Mouse (Mus musculus): ENCODE measurements around the gene Bcas1. TPM values are rescaled to one million over a fixed set of nuclear protein-coding genes. Genes with fewer than 3 reads are reported as not detected.
A peak's percentile ranks its signal among the peaks of the same experiment; 100 is the strongest.

Bcas1 gene
- polyA plus RNA-seq, 1 experiment = 0.02 TPM

DNA sequence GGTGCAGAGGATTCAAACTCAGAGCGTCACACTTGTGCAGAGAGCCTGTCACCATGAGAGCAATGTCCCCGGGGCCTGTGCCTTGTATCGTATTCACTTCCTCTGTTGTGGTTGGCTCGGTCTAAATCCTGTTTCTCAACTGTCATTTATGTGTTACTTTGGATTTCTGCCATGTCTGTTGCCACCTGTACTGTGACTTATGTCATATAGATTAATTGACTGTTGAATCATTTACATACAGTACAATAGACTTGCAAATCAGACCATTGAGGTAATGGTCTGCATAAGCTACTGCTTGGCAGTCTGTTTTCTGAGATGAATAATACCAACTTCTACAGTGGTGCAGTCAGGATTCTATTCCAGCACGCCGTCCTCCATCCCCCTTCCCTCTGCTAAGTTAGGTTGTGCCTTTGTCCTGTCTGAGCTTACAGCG is 120.0 kb downstream of the Bcas1 start:
- peak overlapping the region; percentile 64 for H3K4me2 ChIP-seq (ENCODE audit: low read depth)
- no peak overlapping the region for H3ac ChIP-seq (ENCODE audit: control insufficient read depth, insufficient read length)
- no peaks in the 10 kb centered on the region for H3K79me2 ChIP-seq (ENCODE audit: control insufficient read depth, insufficient read depth)
- TF ChIP-seq USF1 (IDR thresholded peaks at IDR 0.05; ENCODE audit: low read depth) (no peak), E2F4 (IDR thresholded peaks at IDR 0.05; ENCODE audit: insufficient read depth) (no peak), POLR2A (IDR thresholded peaks at IDR 0.05; ENCODE audit: insufficient read length, low read depth) (no peak), REST (IDR thresholded peaks at IDR 0.05; ENCODE audit: insufficient read depth, insufficient read length) (no peak), MAX (IDR thresholded peaks at IDR 0.05; ENCODE audit: low read depth) (no peak), POLR2AphosphoS2 (IDR thresholded peaks at IDR 0.05; ENCODE audit: insufficient read length, low read depth) (no peak)
- no peak overlapping the region for H3K4me3 ChIP-seq
- H3K27me3 ChIP-seq (ENCODE audit: control insufficient read depth, insufficient read depth, insufficient read length) = no peaks in the 10 kb centered on the region
- no peaks in the 10 kb centered on the region for H3K36me3 ChIP-seq (ENCODE audit: control insufficient read depth, insufficient read depth)

DNA sequence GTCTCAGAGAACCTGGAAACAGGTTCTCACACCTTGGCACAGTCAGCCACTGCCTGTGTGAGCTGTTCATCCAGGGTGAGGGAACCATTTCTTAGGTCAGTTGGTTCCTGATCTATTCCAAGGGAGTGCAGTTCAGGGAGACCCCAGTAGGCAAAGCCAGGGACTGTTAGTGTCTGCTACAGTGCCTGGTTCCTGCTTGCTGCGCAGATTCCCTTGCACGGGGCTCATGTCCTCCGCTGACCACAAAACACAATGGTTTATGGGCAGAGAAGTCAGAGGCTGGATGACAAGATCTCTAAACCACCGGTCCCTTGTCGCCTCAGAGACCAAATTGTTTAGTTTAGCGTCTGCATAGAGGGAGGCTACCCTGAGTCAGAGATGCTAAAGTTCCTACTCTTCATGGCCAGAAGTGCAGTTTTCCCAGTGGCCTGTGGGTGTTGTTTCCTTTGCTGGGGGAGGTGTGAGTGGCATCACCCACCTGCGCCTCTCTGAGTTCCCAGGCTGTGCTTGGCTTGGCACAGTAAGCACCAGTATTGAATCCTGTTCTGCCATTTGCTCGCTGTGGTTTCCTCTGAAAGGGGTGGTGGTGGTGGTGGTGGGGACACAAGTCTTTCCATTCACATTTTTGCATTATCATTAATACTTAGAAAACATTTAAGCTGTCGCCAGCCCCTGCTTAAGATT is 120.9 kb downstream of the Bcas1 start:
- Histone ChIP-seq H3K27me3 (ENCODE audit: control insufficient read depth, insufficient read depth, insufficient read length) (no peaks in the 10 kb centered on the region), H3K4me3 (no peak overlapping the region), H3ac (ENCODE audit: control insufficient read depth, insufficient read length) (no peak overlapping the region), H3K36me3 (ENCODE audit: control insufficient read depth, insufficient read depth) (no peaks in the 10 kb centered on the region), H3K4me2 (ENCODE audit: low read depth) (no peak overlapping the region), H3K79me2 (ENCODE audit: control insufficient read depth, insufficient read depth) (no peaks in the 10 kb centered on the region)
- TF ChIP-seq POLR2A (IDR thresholded peaks at IDR 0.05; ENCODE audit: insufficient read length, low read depth) = no peak
- TF ChIP-seq MYOD1 (IDR thresholded peaks at IDR 0.05; ENCODE audit: control insufficient read depth in 1 of 3, insufficient read length in 2 of 3, low read depth in 2 of 3) = peak in 1 of 3 experiments; percentile 5
- TF ChIP-seq MYOG (IDR thresholded peaks at IDR 0.05; ENCODE audit: control insufficient read depth in 1 of 3, insufficient read depth in 1 of 3, insufficient read length in 2 of 3, low read depth in 2 of 3) = no peak
- no peak for TF ChIP-seq REST (IDR thresholded peaks at IDR 0.05; ENCODE audit: insufficient read depth, insufficient read length)
- no peak for TF ChIP-seq SRF (IDR thresholded peaks at IDR 0.05; ENCODE audit: control insufficient read depth, insufficient read length, low read depth)
- no peak for TF ChIP-seq TCF12 (IDR thresholded peaks at IDR 0.05; ENCODE audit: insufficient read depth, poor library complexity, severe bottlenecking)

DNA sequence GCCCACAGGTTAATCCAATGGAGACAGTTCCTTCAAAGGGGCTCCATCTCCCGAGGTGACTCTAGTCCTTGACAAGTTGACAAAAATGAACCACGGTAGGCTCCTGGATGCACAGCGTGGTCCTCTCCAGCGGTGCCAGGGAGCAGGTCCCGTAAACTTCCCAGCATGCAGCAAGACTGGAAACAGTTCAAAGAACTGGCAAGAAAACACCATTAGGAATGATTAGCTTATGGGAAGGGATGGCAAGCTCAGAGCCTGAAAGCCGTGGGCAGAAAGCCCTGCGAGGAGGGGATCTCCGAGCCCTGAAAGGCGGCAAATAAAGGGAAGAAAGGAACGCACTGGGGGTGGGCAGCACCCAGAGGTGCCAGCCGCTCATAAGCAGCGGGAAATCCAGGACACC is 122.9 kb downstream of the Bcas1 start:
- Histone ChIP-seq H3K79me2 (ENCODE audit: control insufficient read depth, insufficient read depth) (no peaks in the 10 kb centered on the region), H3K4me2 (ENCODE audit: low read depth) (no peak overlapping the region), H3ac (ENCODE audit: control insufficient read depth, insufficient read length) (no peak overlapping the region), H3K27me3 (ENCODE audit: control insufficient read depth, insufficient read depth, insufficient read length) (no peaks in the 10 kb centered on the region), H3K36me3 (ENCODE audit: control insufficient read depth, insufficient read depth) (no peaks in the 10 kb centered on the region), H3K4me3 (no peak overlapping the region)
- TF ChIP-seq MYOD1 (IDR thresholded peaks at IDR 0.05; ENCODE audit: control insufficient read depth in 1 of 3, insufficient read length in 2 of 3, low read depth in 2 of 3) (no peak), POLR2AphosphoS2 (IDR thresholded peaks at IDR 0.05; ENCODE audit: insufficient read length, low read depth) (no peak), POLR2A (IDR thresholded peaks at IDR 0.05; ENCODE audit: insufficient read length, low read depth) (no peak)

DNA sequence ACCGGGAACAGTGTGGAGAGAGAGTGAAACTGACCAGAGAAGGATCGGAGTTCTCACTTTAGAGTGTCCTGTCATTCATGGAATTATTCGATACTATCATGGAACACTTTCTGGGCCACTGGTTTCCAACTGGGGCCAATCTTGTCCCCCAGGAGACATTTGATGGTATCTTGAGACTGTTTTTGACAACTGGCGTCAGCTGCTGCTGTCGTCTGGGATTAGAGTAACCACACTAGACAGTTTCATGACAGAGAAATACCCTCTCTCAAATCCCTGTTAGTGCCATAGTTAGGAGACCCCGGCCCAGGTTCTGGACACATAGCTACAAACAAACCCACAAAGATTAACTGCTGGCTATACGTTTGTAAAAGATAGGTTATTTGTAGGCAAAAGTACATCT is 124.0 kb downstream of the Bcas1 start:
- Histone ChIP-seq H3K79me2 (ENCODE audit: control insufficient read depth, insufficient read depth) (no peaks in the 10 kb centered on the region), H3K36me3 (ENCODE audit: control insufficient read depth, insufficient read depth) (no peaks in the 10 kb centered on the region), H3K27me3 (ENCODE audit: control insufficient read depth, insufficient read depth, insufficient read length) (no peaks in the 10 kb centered on the region), H3K4me2 (ENCODE audit: low read depth) (peak overlapping the region; percentile 8), H3ac (ENCODE audit: control insufficient read depth, insufficient read length) (no peak overlapping the region), H3K4me3 (no peak overlapping the region)
- TF ChIP-seq POLR2AphosphoS2 (IDR thresholded peaks at IDR 0.05; ENCODE audit: insufficient read length, low read depth) (no peak), USF1 (IDR thresholded peaks at IDR 0.05; ENCODE audit: low read depth) (no peak), MYOD1 (IDR thresholded peaks at IDR 0.05; ENCODE audit: control insufficient read depth in 1 of 3, insufficient read length in 2 of 3, low read depth in 2 of 3) (peak; percentile 33 to 73 (median 70))

DNA sequence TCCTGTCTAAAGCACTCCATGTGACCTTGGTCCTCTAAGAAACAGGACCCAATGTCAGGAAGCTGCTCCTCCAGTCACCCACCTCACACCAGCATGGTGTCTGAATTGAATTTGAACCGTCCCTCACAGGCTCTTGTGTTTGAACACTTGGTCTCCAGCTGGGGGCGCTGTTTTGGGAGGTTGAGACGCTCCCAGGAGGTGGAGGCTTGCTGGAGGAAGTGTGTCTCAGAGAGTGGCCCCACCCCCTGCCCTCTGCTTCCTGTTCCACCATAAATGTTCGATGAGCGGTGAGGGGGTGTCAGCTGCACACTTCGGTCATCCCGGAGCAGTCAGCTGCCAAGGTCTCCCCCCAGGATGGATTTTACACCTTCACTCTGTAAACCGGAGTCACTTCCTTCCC is 124.8 kb downstream of the Bcas1 start:
- H3K4me3 ChIP-seq = no peak overlapping the region
- TF ChIP-seq TCF3 (IDR thresholded peaks at IDR 0.05; ENCODE audit: insufficient read length, low read depth) (no peak), MAX (IDR thresholded peaks at IDR 0.05; ENCODE audit: low read depth) (no peak), E2F4 (IDR thresholded peaks at IDR 0.05; ENCODE audit: insufficient read depth) (no peak), CEBPB (IDR thresholded peaks at IDR 0.05; ENCODE audit: insufficient read depth, poor library complexity, severe bottlenecking) (no peak), USF1 (IDR thresholded peaks at IDR 0.05; ENCODE audit: low read depth) (no peak), MYOD1 (IDR thresholded peaks at IDR 0.05; ENCODE audit: control insufficient read depth in 1 of 3, insufficient read length in 2 of 3, low read depth in 2 of 3) (no peak), MYOG (IDR thresholded peaks at IDR 0.05; ENCODE audit: control insufficient read depth in 1 of 3, insufficient read depth in 1 of 3, insufficient read length in 2 of 3, low read depth in 2 of 3) (no peak), TCF12 (IDR thresholded peaks at IDR 0.05; ENCODE audit: insufficient read depth, poor library complexity, severe bottlenecking) (no peak), SRF (IDR thresholded peaks at IDR 0.05; ENCODE audit: control insufficient read depth, insufficient read length, low read depth) (no peak), POLR2A (IDR thresholded peaks at IDR 0.05; ENCODE audit: insufficient read length, low read depth) (no peak), REST (IDR thresholded peaks at IDR 0.05; ENCODE audit: insufficient read depth, insufficient read length) (no peak), POLR2AphosphoS2 (IDR thresholded peaks at IDR 0.05; ENCODE audit: insufficient read length, low read depth) (no peak)
- no peaks in the 10 kb centered on the region for H3K27me3 ChIP-seq (ENCODE audit: control insufficient read depth, insufficient read depth, insufficient read length)
- H3K4me2 ChIP-seq (ENCODE audit: low read depth) = no peak overlapping the region
- no peaks in the 10 kb centered on the region for H3K79me2 ChIP-seq (ENCODE audit: control insufficient read depth, insufficient read depth)
- H3K36me3 ChIP-seq (ENCODE audit: control insufficient read depth, insufficient read depth) = no peaks in the 10 kb centered on the region
- H3ac ChIP-seq (ENCODE audit: control insufficient read depth, insufficient read length) = no peak overlapping the region

Other genes with a start within 250 kb of the Bcas1 start
- 34.0 TPM for gene Pfdn4, start 68.6 kb upstream of the Bcas1 start, polyA plus RNA-seq (2012; fragmentation: generic; extraction: Trizol)
- gene Cyp24a1, start 69.3 kb upstream of the Bcas1 start, polyA plus RNA-seq (2012; fragmentation: generic; extraction: Trizol) = 0.01 TPM
- gene 4930470P17Rik, start 174.2 kb upstream of the Bcas1 start, polyA plus RNA-seq (2012; fragmentation: generic; extraction: Trizol) = not detected

Data from myocyte (in vitro differentiated cells).